Mouse (Mus musculus) monocyte, adult 5-6 weeks (primary cell): ENCODE results near the gene Art3. TPM values are rescaled to one million over a fixed set of nuclear protein-coding genes. Genes with fewer than 3 reads are reported as not detected.
A peak's percentile ranks its signal among the peaks of the same experiment; 100 is the strongest.
"Not testable (repeated sequence)": the region's sequence is repeated elsewhere in the genome, so short reads cannot be mapped to it uniquely, and the experiment has no call there.

Experiments used
- ATAC-seq: fragments of 153-309, 156-312 bp; replicated peaks from 2 replicates; pipeline ENCODE4 v1.8.0; 2017; ENCODE audit warnings: mild to moderate bottlenecking; ENCODE audit not compliant: low TSS enrichment, insufficient number of reproducible peaks, severe bottlenecking, poor library complexity, low FRiP score
- total RNA-seq: library from RNA; stranded (forward); fragments of 200-1000, 200-491, 200-594 nt; gene quantifications from 3 replicates; pipeline ENCODE4 v1.2.3, GENCODE M21; 2017

Art3 gene
- total RNA-seq, 1 experiment from 2014 or later: 1.5 TPM

GRCm38 (mm10) chr5:92331122-92331521, 505 bp upstream of the Art3 start:
- ATAC-seq: no peak

GRCm38 (mm10) chr5:92332359-92332840, 773 bp downstream of the Art3 start:
- ATAC-seq: no peak

- no peak for ATAC-seq
Observed at GRCm38 (mm10) chr5:92336743-92337142, 5.1 kb downstream of the Art3 start.

GRCm38 (mm10) chr5:92340606-92341005, 9.0 kb downstream of the Art3 start:
- ATAC-seq: no peak

- ATAC-seq: no peak
Observed at GRCm38 (mm10) chr5:92345006-92345405, 13.4 kb downstream of the Art3 start.

- ATAC-seq: peak; percentile 72
Observed at GRCm38 (mm10) chr5:92348794-92349413, 17.3 kb downstream of the Art3 start, which contains the start of gene Cxcl10. TSS of gene Cxcl10 (minus strand) at chr5:92348889.

GRCm38 (mm10) chr5:92349731-92350130, 18.1 kb downstream of the Art3 start:
- ATAC-seq: no peak

- not testable (repeated sequence) for ATAC-seq
Observed at GRCm38 (mm10) chr5:92352716-92353115, 21.1 kb downstream of the Art3 start.

- ATAC-seq: peak; percentile 80
Observed at GRCm38 (mm10) chr5:92353517-92353916, 21.9 kb downstream of the Art3 start.

- ATAC-seq: no peak
Observed at GRCm38 (mm10) chr5:92358033-92358432, 26.4 kb downstream of the Art3 start.

GRCm38 (mm10) chr5:92358767-92359455, 27.3 kb downstream of the Art3 start:
- ATAC-seq: no peak

- no peak for ATAC-seq
Observed at GRCm38 (mm10) chr5:92363179-92363578, 31.6 kb downstream of the Art3 start.

GRCm38 (mm10) chr5:92364011-92364410, 32.4 kb downstream of the Art3 start:
- ATAC-seq: no peak

- ATAC-seq: no peak
Observed at GRCm38 (mm10) chr5:92365146-92365705, 33.6 kb downstream of the Art3 start.

- no peak for ATAC-seq
Observed at GRCm38 (mm10) chr5:92366565-92366964, 34.9 kb downstream of the Art3 start.

- no peak for ATAC-seq
Observed at GRCm38 (mm10) chr5:92368392-92368791, 36.8 kb downstream of the Art3 start.

GRCm38 (mm10) chr5:92369151-92369994, 37.7 kb downstream of the Art3 start:
- no peak for ATAC-seq

GRCm38 (mm10) chr5:92370392-92370791, 38.8 kb downstream of the Art3 start:
- no peak for ATAC-seq

- no peak for ATAC-seq
Observed at GRCm38 (mm10) chr5:92370891-92371290, 39.3 kb downstream of the Art3 start.
